Mouse (Mus musculus) urinary bladder, postnatal 4 days (tissue): Measurements from ENCODE around the gene Slc4a7.
A peak's percentile ranks its signal among the peaks of the same experiment; 100 is the strongest.

Experiments used
- DNase-seq, 2 experiments: peaks; one replicate each; pipeline ENCODE4 v3.0.0; 2021 to 2022; ENCODE audit warnings: low spot score in 2 of 2

Gene Slc4a7

DNA sequence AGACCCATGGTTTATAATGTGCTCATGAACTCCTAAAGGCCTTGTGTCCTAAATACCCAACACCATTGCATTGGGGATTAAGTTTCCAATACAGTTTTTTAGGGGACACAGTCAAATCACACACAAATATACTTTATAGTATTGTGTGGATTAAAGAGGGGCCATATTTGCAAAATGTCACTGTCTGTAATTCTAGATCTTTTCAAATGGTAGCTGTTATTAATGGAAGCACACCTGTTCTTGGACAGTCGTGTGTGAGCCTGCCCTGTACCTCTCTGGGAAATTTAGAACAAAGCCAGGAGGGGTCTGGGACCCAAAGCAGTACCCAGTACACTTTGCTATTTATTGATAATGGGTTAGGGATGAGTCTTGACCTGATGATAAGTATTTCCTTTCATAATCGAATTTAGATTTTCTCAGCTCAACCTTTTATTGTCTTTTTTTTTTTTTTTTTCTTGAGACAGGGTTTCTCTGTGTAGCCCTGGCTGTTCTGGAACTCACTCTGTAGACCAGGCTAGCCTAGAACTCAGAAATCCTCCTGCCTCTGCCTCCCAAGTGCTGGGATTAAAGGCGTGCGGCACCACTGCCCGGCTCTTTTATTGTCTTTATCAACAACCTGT lies at the start of gene Slc4a7:
Gene Slc4a7, plus strand, starts transcription at position 570 of the 620 bp plus-strand sequence.
- DNase-seq: no peak

DNA sequence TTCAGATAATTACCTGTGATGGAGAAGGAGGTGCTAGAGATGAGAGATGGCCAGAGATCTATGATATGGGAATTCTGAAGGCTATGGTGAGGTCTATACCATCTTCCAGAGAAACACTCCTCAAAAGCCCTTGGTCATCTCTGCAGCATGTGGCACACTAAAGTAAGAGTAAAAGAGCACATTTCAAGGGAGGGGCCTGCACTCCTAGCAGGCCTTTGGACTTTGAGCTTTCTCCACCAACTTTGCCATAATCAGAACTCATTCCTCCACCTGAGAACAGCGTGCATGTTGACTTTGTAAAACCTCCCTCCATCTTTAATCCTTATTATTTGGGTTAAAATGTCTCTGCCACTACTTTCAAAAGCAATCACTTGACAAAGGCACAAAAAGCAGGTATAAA lies 31.5 kb upstream of the Slc4a7 start:
- DNase-seq: no peak

DNA sequence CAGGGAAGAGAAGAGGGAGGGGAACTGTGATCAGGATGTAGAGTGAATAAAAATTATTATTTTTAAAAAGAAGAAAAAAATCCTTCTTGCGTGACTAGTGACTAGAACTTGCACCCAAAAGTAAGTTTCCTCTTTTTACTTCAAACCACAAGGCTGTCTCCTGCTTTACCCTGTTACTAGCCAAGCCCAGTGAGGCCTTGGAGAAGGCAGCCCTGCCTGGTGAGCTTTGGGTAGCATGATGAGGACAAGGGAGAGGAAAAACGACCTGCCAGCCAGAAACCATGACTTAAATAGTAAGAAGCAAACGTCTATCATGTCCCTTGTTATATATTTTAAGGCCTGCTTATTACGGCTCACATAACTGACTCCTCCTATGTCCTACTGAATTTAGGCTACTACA lies 20.5 kb upstream of the Slc4a7 start:
- DNase-seq: no peak

DNA sequence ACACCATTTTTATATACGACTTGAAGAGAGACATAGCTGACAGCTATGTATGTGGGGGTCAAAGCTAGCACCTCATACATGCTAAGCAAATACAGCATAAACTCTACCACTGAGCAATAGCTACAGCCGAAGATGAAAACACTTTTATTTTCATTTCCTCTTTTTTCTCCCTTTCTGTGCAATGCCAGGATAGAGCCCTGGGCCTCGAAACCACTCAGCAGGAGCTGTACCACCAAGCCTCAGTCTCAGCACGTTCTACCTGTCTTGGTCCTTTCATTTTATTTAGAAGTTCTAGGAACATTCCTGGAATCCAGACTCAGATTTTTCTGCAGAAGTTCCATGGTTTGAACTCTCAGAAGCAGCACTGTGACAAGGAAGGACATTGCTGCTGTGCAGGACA lies 17.3 kb upstream of the Slc4a7 start:
- no peak for DNase-seq

DNA sequence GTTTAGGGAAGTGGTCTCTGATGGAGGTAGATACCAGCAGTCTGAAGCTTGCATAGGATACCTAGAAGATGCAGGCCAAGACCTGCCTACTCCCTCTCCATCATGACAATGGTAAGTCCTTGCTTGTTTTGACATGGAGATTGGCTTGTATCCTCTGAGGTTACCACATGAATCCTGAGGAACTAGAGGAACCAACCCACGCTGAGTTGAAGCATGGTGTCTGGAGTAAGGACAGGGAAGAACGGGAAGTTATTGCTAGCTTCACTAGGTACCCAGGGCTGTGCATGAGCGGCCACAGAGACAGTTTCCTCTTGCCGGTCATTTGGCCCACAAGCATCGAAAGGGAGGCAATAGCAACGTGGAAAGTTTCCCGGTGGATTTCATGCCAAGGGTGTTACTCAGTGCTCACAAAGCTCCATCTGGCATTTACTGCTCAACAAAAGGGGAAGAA lies 16.0 kb upstream of the Slc4a7 start:
- DNase-seq: no peak

DNA sequence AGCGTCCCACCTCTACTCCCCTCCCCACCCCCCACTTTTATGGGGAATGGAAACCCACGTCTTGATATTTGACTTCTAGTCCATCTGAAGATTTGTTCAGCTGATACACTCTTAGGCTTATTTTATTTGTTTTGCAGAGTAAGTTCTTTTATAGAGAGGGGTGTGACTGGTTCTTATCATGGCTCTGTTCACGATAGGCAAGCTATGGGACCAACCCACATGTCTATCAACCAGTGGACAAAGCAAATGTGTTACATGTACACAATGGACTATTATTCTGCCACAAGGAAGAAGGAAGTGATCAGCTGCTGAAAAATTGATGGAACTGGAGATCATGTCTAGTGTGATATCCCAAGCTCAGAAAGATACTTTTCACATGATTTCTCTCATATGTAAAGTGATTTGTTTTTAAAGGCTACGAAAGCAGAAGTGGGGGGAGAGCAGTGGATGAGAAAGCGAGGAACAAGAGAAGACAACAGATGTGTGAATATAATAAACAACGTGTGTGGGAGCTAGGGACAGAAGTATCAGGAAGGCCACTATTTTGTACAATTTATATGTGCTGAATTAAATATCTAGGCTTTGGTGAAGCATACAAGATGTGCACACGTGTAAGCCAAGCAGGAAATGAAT lies 14.7 kb upstream of the Slc4a7 start:
- DNase-seq: no peak

DNA sequence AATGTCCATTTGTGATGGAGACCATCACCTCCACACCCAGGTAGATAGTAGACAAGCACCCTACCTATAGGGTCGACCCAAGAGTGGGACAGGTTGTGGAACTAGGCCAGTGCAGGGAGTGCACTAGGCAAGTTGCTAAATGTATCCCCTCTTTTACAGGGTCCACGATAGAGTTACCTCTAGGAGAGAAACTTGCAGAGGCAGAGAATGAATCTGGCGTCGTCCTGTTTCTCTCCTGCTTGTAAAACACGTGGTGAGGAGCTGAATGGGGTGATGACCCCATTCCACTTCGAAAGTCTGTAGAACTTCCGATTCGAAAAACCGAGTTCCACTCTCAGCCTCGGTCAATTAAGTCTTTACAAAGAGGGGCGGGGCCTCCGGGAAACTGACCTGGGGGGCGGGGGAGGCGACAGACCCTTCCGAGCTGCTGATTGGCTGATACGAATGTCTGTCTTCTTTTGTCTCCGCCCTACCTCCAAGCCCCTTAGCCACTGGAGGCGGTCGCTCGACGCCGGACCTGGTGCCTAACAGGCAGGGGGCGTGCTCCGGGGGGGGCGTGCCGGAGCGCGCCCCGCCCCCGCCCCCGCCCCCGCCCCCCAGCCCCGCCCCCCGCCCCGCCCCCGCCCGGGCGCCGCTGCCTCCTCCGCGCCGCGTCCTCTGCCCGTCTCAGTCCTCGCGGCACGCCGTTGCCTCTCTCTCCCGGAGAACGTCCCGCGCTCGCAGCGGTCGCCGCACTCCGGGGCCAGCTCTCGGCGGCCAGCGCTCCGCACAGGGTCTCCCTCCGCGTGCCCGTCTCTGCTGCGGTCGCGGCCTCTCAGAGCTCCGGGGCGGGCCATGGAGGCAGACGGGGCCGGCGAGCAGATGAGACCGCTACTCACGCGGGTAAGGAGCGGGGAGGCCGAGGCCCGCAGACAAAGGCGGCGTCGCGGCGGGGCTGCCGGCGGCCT lies 593 bp downstream of the Slc4a7 start:
- peak; percentile 86 to 91 for DNase-seq

DNA sequence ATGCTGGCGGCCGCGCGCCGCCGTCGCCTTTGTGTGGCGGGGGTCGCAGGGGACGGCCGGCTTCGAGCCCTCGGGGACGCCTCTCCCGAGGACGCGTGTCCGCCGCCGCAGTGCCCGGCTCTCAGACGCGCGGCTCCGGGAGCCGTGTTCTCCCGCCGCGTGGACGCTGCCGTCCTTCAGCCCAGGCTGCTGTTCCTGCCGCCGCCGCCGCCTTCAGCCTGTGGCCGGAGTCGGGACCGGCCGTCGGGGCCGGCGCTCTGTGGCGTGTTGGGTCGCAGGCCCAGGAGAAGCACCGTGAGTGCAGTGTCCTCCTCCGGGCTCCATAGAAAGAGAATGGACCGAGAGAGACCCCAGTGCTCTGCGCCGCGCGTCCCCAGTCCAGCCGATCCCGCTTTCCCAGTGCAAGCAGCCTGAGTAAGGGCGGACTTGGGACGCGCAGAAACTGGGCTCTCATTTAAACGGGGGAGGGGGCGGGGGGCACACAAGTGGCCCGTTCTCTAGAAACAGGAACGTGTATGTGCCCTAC lies 1.3 kb downstream of the Slc4a7 start:
- DNase-seq: peak; percentile 47 to 64

DNA sequence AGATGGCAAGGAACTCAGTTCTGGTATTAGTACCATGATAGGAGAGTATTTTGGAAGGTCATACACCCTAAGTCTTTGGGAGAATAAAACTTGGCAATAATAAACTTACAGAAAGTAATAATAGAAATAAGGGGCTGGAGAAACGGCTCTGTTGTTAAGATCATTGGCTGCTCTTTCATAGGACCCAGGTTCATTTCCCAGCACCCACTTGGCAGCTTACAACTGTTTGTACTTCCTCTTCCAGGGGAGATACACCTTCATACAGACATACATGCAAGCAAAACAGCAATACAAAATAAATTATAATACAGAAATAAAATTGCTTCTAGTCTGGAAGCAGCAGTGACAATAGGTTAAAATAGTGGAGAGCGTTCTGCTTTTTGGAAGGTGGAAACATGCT lies 2.6 kb downstream of the Slc4a7 start:
- no peak for DNase-seq

DNA sequence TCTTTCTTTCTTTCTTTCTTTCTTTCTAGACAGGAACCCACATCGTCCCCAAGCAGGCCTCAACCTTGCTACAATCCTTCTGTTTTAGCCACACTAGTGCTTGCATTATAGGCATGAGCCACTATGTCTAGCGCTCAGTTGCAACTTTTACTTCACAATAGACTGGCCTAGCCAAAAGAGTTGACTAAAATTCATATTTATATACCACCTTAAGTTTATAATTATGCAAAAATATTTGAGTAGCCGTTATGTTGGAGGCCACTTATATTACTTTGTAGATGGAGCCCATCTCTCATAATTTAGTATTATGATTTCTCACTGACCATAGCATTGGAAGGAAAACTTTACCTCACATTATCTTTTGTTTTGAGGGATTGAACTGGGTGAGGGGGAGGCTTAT lies 3.0 kb downstream of the Slc4a7 start:
- no peak for DNase-seq

DNA sequence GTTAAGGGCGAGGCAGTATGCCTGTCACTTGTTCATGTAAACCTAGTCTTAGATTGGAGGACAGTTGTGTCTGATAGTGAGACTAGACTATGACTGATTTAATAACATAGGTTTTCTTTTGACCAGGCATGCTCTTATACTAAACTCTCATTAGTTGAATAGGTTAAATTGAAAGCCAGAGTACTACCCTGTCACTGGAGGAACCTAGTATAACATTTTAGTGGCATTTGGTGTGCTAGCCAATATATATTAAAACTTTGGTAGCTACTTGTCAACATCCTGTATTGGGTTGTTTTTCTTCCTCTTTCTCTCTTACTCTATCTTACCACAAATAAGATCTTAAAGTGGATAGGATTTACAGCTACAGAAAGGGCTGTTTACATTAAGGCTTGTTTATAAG lies 4.3 kb downstream of the Slc4a7 start:
- DNase-seq: no peak

DNA sequence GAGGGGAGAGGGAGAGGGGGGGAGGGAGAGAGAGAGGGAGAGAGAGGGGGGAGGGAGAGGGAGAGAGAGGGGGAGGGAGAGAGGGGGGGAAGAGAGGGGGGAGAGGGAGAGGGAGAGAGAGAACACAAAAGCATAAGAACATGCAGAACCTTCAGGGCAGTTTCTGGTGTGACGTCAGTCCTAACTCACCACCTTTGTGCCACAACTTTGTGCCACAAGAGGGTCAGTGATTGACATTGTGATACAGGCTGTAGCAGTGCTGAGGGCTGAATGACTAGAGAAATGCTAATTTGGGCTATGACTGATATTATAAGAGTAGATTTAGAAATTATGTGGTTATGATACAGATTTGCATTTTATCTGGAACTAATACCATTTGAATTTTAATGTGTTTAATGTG lies 5.0 kb downstream of the Slc4a7 start:
- DNase-seq: no peak

DNA sequence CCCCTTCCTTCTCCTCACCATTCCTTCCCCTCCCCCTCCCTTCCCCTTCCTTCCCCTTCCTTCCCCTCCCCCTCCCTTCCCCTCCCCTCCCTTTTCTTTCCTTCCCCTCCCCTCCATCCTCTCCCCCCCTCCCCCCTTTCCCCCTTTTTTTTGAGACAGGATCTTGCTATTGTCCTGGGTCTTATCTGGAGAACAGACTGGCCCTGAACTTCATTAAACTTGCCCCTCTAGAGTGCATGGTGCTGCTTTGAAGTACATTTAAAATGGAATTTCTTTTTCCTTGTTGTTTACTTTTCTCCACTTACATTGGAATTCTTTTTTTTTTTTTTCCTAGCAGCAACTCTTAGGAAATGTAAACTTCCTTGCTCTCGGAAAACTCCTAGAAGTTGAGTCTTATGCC lies 6.9 kb downstream of the Slc4a7 start:
- no peak for DNase-seq

DNA sequence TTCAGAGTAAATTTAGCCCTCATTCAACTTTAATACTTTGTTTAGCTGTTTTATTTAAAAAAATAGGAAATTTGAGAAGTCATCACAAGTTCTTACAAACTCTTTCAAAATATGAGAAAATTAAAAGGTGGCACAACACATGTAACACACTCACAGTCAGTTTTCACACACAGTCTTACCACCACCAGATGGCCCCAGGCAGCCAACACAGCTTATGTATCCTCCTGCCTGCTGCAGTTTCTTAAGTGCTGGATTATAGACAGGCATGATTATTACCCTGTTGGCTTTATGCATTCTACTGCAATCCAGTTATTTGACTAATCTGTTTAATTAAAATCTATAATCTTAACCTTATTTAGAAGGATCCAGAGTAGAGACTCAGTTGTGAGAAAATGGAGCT lies 12.1 kb downstream of the Slc4a7 start:
- DNase-seq: no peak

DNA sequence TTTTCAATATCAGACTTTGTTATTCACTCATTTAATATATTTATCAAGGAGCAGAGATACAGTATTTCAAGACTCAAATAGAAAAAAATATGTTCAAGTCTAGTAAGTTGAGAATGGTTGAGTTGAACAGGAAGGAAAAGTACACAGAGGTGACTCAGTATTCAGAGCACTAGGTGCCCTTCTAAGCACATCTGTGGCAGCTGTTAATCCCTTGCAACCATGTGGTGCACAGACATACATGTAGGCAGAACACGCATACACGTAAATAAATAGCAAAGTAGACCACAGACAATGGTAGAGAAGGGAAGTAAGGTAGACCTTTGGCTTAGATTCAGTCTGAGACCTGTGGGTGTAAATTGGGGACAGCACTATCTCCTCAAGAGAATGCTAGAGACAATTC lies 13.7 kb downstream of the Slc4a7 start:
- no peak for DNase-seq

DNA sequence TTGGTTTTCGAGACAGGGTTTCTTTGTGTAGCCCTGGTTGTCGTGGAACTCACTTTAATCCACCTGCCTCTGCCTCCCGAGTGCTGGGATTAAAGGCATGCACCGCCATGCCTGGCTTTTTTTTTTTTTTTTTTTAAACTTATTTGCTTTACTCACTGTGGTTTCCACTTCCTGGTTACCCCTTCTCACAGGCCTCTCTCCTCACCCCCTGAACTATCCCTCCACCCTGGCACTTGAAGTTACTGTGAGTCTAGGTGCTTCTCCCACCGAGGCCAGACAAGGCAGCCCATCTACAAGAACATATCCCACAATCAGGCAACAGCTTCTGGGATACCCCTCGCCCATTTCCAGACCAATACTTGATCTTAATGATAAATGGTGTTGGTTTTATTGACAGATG lies 14.8 kb downstream of the Slc4a7 start:
- DNase-seq: no peak

DNA sequence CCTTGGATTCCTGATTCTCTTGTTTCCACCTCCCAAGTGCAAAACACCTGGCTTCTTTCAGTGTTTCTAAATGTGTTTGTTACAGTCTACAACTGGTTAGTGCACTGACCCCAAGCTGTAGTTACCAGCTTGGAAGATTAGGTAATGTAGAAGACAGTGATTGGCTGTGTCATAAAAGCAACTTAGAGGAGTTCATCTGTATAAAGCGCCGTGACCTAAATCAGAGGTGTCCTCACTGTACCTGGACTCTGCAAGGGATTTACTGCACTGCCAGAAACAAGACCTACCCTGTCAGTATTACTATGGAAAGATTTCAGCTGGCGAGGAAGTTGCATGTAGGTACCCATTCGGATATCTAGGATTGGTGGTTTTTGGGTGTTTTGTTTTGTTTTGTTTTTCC lies 16.5 kb downstream of the Slc4a7 start:
- no peak for DNase-seq

DNA sequence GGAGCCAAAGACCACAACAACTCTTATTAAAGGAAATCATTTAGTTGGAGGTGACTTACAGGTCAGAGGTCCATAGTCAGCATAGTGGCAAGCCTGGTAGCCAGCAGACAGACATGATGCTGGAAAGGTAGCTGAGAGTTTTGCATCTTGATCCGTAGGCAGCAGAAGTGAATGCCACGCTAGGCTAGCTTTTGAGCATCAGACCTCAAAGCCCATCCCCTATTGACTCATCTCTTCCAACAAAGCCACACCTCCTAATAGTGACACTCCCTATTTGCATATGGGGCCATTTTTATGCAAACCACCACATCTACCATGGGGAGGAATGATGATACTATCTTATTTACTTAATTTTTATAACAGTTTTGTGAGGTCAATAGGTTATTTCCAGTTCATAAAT lies 79.1 kb downstream of the Slc4a7 start:
- DNase-seq: no peak

DNA sequence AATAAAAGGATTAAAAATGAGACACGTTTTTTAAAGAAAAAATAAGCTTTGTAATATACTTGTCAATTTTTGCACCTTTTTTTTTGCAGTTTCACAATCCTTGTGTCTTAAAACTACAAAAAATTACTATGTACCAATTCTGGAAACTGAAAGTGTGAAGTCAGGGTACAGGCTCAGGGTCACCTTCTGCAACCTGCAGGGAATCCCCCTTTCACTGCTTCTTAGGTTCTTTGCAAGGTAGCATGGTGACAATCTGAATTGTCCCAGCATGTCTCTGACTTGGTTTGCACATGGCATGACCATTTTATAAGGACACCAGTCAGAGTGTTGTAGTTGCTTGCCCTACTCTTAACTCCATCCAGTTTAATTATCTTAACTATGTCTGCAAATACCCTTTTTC lies 82.1 kb downstream of the Slc4a7 start:
- DNase-seq: no peak

DNA sequence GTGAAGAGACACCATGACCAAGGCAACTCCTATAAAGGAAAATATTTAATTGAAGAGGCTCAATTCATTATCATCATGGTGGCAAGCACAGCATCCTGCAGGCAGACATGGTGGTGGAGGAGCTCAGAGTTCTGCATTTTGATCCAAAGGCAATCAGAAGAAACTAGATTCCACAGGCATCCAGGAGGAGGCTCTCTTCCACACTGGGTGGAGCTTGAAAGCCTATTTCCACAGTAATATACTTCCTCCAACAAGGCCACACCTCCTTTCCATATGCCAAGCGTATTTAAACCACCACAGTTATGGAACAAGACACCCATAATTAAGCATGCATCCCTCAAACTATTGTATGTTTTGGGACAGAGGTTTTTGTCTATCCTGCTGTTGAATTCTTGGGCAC lies 84.9 kb downstream of the Slc4a7 start:
- no peak for DNase-seq

DNA sequence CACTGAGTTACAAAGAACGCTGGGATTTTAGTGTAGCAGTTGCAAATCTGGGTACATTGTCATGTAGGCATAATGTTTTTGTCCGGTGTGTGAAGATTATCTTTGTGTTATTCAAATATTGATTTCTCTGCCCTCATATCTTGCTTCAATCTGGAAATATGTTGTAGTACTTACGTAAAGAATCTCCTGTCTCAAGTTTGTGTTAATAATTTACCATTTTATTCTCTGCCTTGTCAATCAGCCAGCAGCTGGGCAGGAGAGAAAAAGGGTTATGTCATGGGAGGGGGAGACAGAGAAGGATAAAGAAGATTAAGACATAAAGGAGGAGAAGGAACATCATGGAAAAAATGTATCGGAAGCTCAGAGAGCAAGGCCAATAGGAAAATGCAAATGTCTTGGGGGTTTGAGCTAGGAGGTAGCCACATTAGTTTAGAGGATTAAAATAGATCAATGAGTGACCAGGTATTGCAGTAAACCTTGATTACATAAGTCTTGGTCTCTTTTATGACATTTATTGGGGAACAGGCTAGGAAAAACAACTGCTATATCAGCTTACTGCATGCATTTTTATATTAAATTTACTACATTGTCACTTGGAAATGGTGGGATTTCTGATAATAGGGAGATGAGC lies 87.9 kb downstream of the Slc4a7 start:
- DNase-seq: no peak

DNA sequence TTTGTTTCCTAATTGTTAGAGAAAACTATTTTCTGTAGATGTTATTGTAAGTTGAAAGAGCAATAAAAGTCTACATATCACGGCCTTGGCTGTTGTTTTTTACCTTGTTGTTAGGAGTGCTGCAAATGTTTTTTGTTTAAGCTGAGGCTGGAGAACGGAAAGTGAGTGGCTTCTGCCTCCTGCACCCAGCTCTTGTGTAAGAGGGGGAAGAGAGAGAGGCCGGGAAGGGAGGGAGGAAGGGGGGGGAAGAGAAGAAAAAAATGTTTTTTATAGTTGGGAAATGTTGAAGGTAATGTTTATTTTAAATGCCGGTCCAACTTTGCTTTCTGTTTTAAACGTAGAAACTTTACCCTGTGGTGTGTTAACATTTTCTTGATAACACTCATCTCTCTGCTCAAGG lies 97.8 kb downstream of the Slc4a7 start:
- DNase-seq: no peak
